Mouse (Mus musculus): ENCODE data around the gene Gm28374. TPM values are rescaled to one million over a fixed set of nuclear protein-coding genes. Genes with fewer than 3 reads are reported as not detected.
"Not testable (repeated sequence)": the region's sequence is repeated elsewhere in the genome, so short reads cannot be mapped to it uniquely, and the experiment has no call there.

Gene Gm28374
- 2.1 and 2.9 TPM in 2 replicates for polyA plus RNA-seq (2014; fragmentation: Nextera tagmentation; extraction: Ambion mirVana)

DNA sequence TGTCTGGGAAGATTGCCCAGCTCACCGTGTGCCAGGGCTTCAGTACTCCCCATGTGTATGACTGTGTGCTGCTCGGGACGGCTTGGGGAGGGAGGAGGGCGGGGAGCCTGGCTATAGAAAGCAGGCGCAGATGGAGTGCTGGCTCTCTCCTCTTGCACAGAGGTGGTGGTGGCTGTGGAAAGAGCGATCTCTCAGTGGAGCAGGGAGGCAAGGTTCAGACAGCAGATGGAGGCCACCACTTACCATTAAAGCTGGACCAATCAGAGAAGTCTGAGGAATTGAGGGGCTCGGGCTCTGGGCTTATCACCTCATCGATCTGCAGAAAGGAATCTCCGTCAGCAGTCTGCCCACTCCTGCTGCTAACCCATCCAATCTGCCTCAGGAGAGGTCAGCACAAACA, at the start of gene Gm28374:
Gene Gm28374 (minus strand): TSS at position 101 of the 400 bp plus-strand sequence.
- Histone ChIP-seq H3K4me3 (ENCODE audit: low read depth, low read length) (no peak within 1 kb of the TSS), H3K4me1 (ENCODE audit: control insufficient read depth, insufficient read depth, low read length) (peaks cover 7% of the 10 kb centered on the region), H3K36me3 (ENCODE audit: control insufficient read depth, insufficient read depth, low read length) (peaks cover 5% of the 10 kb centered on the region), H3K27ac (replicated peaks; ENCODE audit: low read depth, low read length) (no peak within 1 kb of the TSS), H3K9me3 (ENCODE audit: control insufficient read depth, low read length) (no peaks in the 10 kb centered on the region), H3K27me3 (ENCODE audit: control insufficient read depth, insufficient read depth, low read length) (no peaks in the 10 kb centered on the region), H3K9ac (ENCODE audit: low read length) (no peak within 1 kb of the TSS), H3K4me2 (ENCODE audit: low read depth, severe bottlenecking) (no peak within 1 kb of the TSS)
- ATAC-seq (ENCODE audit: insufficient number of reproducible peaks, low FRiP score, low TSS enrichment, low read depth) (no peak), DNase-seq (ENCODE audit: low spot score) (no peak)
- 87% methylated on average over 9 of the region's 9 CpGs for WGBS

- not testable (repeated sequence) for H3K9ac ChIP-seq (ENCODE audit: low read length); DNase-seq (ENCODE audit: low spot score); H3K4me3 ChIP-seq (ENCODE audit: low read depth, low read length); H3K4me1 ChIP-seq (ENCODE audit: control insufficient read depth, insufficient read depth, low read length); H3K9me3 ChIP-seq (ENCODE audit: control insufficient read depth, low read length); H3K27me3 ChIP-seq (ENCODE audit: control insufficient read depth, insufficient read depth, low read length); ATAC-seq (ENCODE audit: insufficient number of reproducible peaks, low FRiP score, low TSS enrichment, low read depth); H3K36me3 ChIP-seq (ENCODE audit: control insufficient read depth, insufficient read depth, low read length); H3K27ac ChIP-seq (replicated peaks; ENCODE audit: low read depth, low read length); H3K4me2 ChIP-seq (ENCODE audit: low read depth, severe bottlenecking)
- 82% methylated on average over 7 of the region's 7 CpGs for WGBS
These were observed 48.5 kb upstream of the Gm28374 start for GRCm38 (mm10) chr19:6130414-6131128.

- Histone ChIP-seq H3K4me2 (ENCODE audit: low read depth, severe bottlenecking) (peak within 1 kb of the TSS; percentile 39), H3K4me3 (ENCODE audit: low read depth, low read length) (peak within 1 kb of the TSS; percentile 41), H3K9me3 (ENCODE audit: control insufficient read depth, low read length) (no peaks in the 10 kb centered on the region), H3K27me3 (ENCODE audit: control insufficient read depth, insufficient read depth, low read length) (no peaks in the 10 kb centered on the region), H3K27ac (replicated peaks; ENCODE audit: low read depth, low read length) (peak within 1 kb of the TSS; percentile 23; the same call in 1 of the 2 replicates), H3K4me1 (ENCODE audit: control insufficient read depth, insufficient read depth, low read length) (no peaks in the 10 kb centered on the region), H3K36me3 (ENCODE audit: control insufficient read depth, insufficient read depth, low read length) (no peaks in the 10 kb centered on the region), H3K9ac (ENCODE audit: low read length) (peak within 1 kb of the TSS; percentile 42)
- WGBS: under 1% methylated on average over 32 of the region's 32 CpGs
- peak; percentile 88 for ATAC-seq (ENCODE audit: insufficient number of reproducible peaks, low FRiP score, low TSS enrichment, low read depth)
- peak; percentile 93 for DNase-seq (ENCODE audit: low spot score)
These were observed 45.8 kb upstream of the Gm28374 start, which contains the start of gene Snx15 for GRCm38 (mm10) chr19:6127760-6128341. TSS of gene Snx15 (minus strand) at chr19:6128304.

GRCm38 (mm10) chr19:6126789-6127580, 44.9 kb upstream of the Gm28374 start:
- no peaks in the 10 kb centered on the region for H3K27me3 ChIP-seq (ENCODE audit: control insufficient read depth, insufficient read depth, low read length)
- H3K4me2 ChIP-seq (ENCODE audit: low read depth, severe bottlenecking): peak overlapping the region; percentile 39; the same call in 1 of the 2 replicates
- ATAC-seq (ENCODE audit: insufficient number of reproducible peaks, low FRiP score, low TSS enrichment, low read depth) (no peak), DNase-seq (ENCODE audit: low spot score) (no peak)
- no peaks in the 10 kb centered on the region for H3K36me3 ChIP-seq (ENCODE audit: control insufficient read depth, insufficient read depth, low read length)
- H3K9me3 ChIP-seq (ENCODE audit: control insufficient read depth, low read length): no peaks in the 10 kb centered on the region
- H3K4me1 ChIP-seq (ENCODE audit: control insufficient read depth, insufficient read depth, low read length): no peaks in the 10 kb centered on the region
- WGBS: 76% methylated on average over 10 of the region's 10 CpGs
- no peak overlapping the region for H3K27ac ChIP-seq (replicated peaks; ENCODE audit: low read depth, low read length)
- H3K9ac ChIP-seq (ENCODE audit: low read length): no peak overlapping the region
- peak overlapping the region; percentile 41 for H3K4me3 ChIP-seq (ENCODE audit: low read depth, low read length)

- H3K36me3 ChIP-seq (ENCODE audit: control insufficient read depth, insufficient read depth, low read length): no peaks in the 10 kb centered on the region
- H3K27ac ChIP-seq (replicated peaks; ENCODE audit: low read depth, low read length): no peak overlapping the region
- WGBS: 19% methylated on average over 4 of the region's 4 CpGs
- H3K27me3 ChIP-seq (ENCODE audit: control insufficient read depth, insufficient read depth, low read length): no peaks in the 10 kb centered on the region
- no peaks in the 10 kb centered on the region for H3K9me3 ChIP-seq (ENCODE audit: control insufficient read depth, low read length)
- ATAC-seq (ENCODE audit: insufficient number of reproducible peaks, low FRiP score, low TSS enrichment, low read depth) (no peak), DNase-seq (ENCODE audit: low spot score) (peak; percentile 71)
- H3K4me3 ChIP-seq (ENCODE audit: low read depth, low read length): no peak overlapping the region
- H3K4me2 ChIP-seq (ENCODE audit: low read depth, severe bottlenecking): no peak overlapping the region
- no peak overlapping the region for H3K9ac ChIP-seq (ENCODE audit: low read length)
- H3K4me1 ChIP-seq (ENCODE audit: control insufficient read depth, insufficient read depth, low read length): no peaks in the 10 kb centered on the region
These were observed 44.2 kb upstream of the Gm28374 start for GRCm38 (mm10) chr19:6126289-6126688.

GRCm38 (mm10) chr19:6124898-6125297, 42.8 kb upstream of the Gm28374 start:
- Histone ChIP-seq H3K27ac (replicated peaks; ENCODE audit: low read depth, low read length) (no peak overlapping the region), H3K4me1 (ENCODE audit: control insufficient read depth, insufficient read depth, low read length) (no peaks in the 10 kb centered on the region), H3K4me2 (ENCODE audit: low read depth, severe bottlenecking) (no peak overlapping the region), H3K27me3 (ENCODE audit: control insufficient read depth, insufficient read depth, low read length) (no peaks in the 10 kb centered on the region), H3K36me3 (ENCODE audit: control insufficient read depth, insufficient read depth, low read length) (peaks cover 2% of the 10 kb centered on the region; the same call in 1 of the 2 replicates), H3K9ac (ENCODE audit: low read length) (no peak overlapping the region), H3K9me3 (ENCODE audit: control insufficient read depth, low read length) (no peaks in the 10 kb centered on the region), H3K4me3 (ENCODE audit: low read depth, low read length) (no peak overlapping the region)
- ATAC-seq (ENCODE audit: insufficient number of reproducible peaks, low FRiP score, low TSS enrichment, low read depth) (no peak), DNase-seq (ENCODE audit: low spot score) (no peak)
- 93% methylated on average over 2 of the region's 2 CpGs for WGBS

GRCm38 (mm10) chr19:6123330-6123729, 41.3 kb upstream of the Gm28374 start:
- Histone ChIP-seq H3K9ac (ENCODE audit: low read length) (no peak overlapping the region), H3K4me3 (ENCODE audit: low read depth, low read length) (no peak overlapping the region), H3K27ac (replicated peaks; ENCODE audit: low read depth, low read length) (no peak overlapping the region), H3K27me3 (ENCODE audit: control insufficient read depth, insufficient read depth, low read length) (no peaks in the 10 kb centered on the region), H3K36me3 (ENCODE audit: control insufficient read depth, insufficient read depth, low read length) (peaks cover 2% of the 10 kb centered on the region; the same call in 1 of the 2 replicates), H3K4me1 (ENCODE audit: control insufficient read depth, insufficient read depth, low read length) (no peaks in the 10 kb centered on the region), H3K4me2 (ENCODE audit: low read depth, severe bottlenecking) (no peak overlapping the region), H3K9me3 (ENCODE audit: control insufficient read depth, low read length) (no peaks in the 10 kb centered on the region)
- no peak for DNase-seq (ENCODE audit: low spot score)
- 66% methylated on average over 8 of the region's 8 CpGs for WGBS
- no peak for ATAC-seq (ENCODE audit: insufficient number of reproducible peaks, low FRiP score, low TSS enrichment, low read depth)

DNA sequence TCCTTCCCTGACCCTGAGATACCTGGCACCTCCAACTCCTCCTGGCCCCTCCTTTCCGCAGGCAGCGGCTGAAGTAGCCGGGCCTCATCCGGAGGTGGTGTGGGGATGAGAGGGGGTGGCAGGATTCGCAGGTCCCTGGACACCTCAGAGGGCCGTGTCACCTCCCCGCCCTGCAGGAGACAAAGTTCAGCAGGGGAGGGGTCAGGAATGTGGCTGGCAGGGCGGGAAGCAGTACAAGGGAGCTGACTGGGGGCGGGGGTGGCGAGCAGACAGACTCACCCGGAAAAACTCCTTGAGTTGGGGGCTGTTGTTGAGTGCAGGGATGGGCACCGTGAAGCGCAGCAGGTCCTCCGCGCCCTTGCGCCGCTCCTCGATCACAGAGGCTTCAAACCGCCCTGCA, 39.7 kb upstream of the Gm28374 start:
- Histone ChIP-seq H3K4me1 (ENCODE audit: control insufficient read depth, insufficient read depth, low read length) (peaks cover 3% of the 10 kb centered on the region), H3K4me2 (ENCODE audit: low read depth, severe bottlenecking) (no peak overlapping the region), H3K36me3 (ENCODE audit: control insufficient read depth, insufficient read depth, low read length) (peaks cover 2% of the 10 kb centered on the region; the same call in 1 of the 2 replicates), H3K4me3 (ENCODE audit: low read depth, low read length) (no peak overlapping the region), H3K27ac (replicated peaks; ENCODE audit: low read depth, low read length) (no peak overlapping the region), H3K27me3 (ENCODE audit: control insufficient read depth, insufficient read depth, low read length) (no peaks in the 10 kb centered on the region), H3K9me3 (ENCODE audit: control insufficient read depth, low read length) (no peaks in the 10 kb centered on the region), H3K9ac (ENCODE audit: low read length) (no peak overlapping the region; the same call in 1 of the 2 replicates)
- WGBS: 18% methylated on average over 19 of the region's 19 CpGs
- ATAC-seq (ENCODE audit: insufficient number of reproducible peaks, low FRiP score, low TSS enrichment, low read depth) (no peak), DNase-seq (ENCODE audit: low spot score) (no peak)
